Mouse (Mus musculus) fibroblast of lung, adult 2 months (primary cell): Measurements from ENCODE around the gene Cdkn2aip.

Source experiments
- DNase-seq: peaks from one replicate; pipeline ENCODE4 v3.0.0-alpha.2; 2011; ENCODE audit warnings: low read depth

The Cdkn2aip gene

GRCm38 (mm10) chr8:47695431-47696105 lies 18.2 kb downstream of the Cdkn2aip start:
- no peak for DNase-seq

DNA sequence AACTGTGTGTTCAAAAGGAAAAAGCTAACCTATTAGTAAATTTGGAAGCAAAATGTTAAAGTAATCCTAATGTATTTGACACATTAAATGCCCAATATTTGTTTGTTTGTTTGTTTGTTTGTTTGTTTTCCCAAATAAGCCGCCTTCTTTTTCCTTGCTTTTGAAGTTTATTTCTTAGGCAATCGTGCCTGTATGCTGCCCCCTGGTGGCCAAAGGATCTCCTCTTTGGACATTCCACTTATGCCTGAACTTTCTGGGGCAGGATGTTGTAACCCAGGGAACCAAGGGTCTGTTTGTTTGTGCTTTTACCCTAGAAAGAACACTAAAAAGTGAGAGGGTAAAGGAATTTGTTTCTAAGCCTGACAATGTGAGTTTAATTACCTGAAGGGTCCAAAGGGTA lies 20.6 kb downstream of the Cdkn2aip start:
- no peak for DNase-seq

DNA sequence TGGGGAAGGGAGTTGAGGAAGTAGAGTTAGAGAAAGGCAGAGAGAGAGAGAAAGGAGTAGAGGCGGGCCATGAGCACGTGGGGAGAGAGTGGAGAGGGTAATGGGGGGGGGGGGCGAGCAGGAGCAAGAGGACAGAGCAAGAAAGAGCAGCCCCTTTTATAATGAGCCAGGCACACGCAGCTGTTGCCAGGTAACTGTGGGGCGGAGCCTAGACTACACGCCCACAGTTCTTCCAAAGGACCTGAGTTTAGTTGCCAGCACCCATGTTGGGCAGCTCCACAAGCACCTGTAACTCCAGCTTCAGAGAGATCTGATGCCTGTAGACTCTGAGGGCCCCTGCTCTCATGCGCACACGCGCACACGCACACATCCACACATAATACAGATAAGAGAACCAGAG lies 21.9 kb downstream of the Cdkn2aip start:
- no peak for DNase-seq

DNA sequence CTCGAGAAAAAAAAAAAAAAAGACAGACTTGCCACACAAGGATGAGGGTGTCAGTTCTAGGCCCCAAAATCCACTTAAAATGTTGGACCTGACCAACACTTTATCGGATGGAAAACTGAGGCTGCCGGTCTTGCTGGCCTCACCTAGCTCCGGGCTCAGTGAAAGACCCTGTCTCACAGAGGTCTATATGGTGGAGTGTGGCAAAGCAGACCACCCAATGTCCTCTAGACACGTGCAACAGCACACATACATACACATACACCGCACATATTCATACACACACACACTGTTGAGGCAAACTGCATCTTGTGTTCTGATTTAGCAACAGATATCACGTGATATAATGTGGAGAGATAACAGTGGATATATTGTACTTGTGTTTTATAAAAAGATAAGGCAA lies 22.4 kb downstream of the Cdkn2aip start:
- DNase-seq = no peak

DNA sequence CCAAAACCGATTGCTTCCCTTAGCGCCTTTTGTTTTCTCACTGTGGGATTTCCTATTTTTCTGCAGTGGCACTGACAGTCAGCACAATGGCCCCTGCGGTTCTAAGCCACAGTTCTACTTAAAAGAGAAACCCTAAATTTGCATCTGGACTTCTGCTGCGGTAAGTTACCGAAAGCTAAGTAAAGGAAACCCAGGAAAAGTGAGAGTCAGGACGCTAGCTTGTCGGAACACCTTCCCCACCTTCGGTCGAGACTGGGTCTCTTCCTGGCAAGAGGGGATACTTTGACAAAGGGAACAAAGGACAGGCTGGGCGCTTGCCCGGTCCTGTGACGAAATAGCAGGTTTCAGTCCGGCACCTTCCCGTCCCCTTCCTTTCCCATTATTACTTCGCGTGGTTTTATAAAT lies 23.1 kb downstream of the Cdkn2aip start:
- no peak for DNase-seq

GRCm38 (mm10) chr8:47689704-47690326 lies 23.9 kb downstream of the Cdkn2aip start:
- DNase-seq = no peak

- no peak for DNase-seq
Measured at GRCm38 (mm10) chr8:47684441-47684840, 29.3 kb downstream of the Cdkn2aip start.

GRCm38 (mm10) chr8:47683994-47684393 lies 29.7 kb downstream of the Cdkn2aip start:
- DNase-seq = no peak

DNA sequence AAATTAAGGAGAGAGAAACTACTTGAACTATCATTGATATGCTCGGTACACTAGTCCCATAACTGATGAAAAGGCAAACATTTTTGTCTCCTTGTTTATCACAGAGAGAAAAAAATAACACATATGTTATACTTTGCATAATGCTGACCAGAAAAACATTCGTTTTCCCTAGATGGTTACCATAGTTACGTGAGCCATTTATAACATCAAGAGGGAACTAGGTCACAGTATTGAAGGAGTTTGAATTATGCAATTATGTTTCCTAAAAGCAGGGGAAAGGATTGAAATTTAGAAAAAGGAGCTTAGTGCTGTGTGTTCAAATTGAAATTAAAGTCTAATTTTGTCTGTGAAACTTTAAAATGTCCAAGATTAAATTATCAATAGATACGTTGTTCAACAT lies 33.4 kb downstream of the Cdkn2aip start:
- DNase-seq = no peak

GRCm38 (mm10) chr8:47679603-47680002 lies 34.1 kb downstream of the Cdkn2aip start:
- DNase-seq = no peak

GRCm38 (mm10) chr8:47676631-47677030 lies 37.1 kb downstream of the Cdkn2aip start:
- DNase-seq = no peak

DNA sequence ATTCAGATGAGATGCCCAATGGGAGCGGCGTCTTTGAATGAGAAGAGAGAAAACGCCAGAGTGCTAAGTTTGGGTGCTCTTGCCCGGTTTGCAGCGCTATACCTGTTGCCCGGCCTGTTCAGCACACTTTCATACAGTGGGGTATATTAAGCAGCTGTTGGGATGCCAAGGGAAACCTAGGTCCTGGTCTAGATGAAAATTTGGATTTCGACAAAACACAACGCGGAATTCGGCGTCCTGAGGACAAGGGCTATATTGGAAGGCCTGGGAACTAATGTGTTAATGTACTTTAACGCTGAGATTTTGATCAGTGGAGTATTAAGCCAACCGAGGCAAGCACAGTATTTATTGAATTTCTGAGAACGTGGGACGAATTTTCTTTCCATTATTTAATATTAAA lies 37.5 kb downstream of the Cdkn2aip start:
- DNase-seq = no peak

DNA sequence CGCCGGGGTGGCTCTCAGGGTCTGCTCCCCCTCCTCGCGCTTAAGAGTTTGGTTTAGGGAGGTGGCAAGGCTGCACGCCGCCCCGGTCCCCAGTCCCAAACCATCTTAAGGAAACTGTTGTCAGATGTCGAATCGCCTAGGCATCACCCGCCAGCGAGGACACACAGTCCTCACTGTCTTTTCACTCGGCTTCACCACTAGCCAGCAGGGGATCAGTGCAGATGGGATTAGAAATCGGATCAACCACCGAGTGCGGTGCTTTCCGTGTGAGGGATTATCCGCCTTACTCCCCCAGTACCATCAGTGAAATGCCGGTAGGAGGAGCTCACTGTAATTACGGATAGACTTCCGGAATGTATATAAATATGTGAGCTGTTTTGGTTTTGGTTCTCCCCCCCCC lies 37.9 kb downstream of the Cdkn2aip start:
- no peak for DNase-seq

- peak; percentile 98 for DNase-seq
Measured at GRCm38 (mm10) chr8:47674777-47675710, 38.7 kb downstream of the Cdkn2aip start, which contains the start of gene Ing2. Gene Ing2, minus strand, starts transcription at chr8:47675556.

GRCm38 (mm10) chr8:47674140-47674776 lies 39.5 kb downstream of the Cdkn2aip start:
- DNase-seq = no peak

DNA sequence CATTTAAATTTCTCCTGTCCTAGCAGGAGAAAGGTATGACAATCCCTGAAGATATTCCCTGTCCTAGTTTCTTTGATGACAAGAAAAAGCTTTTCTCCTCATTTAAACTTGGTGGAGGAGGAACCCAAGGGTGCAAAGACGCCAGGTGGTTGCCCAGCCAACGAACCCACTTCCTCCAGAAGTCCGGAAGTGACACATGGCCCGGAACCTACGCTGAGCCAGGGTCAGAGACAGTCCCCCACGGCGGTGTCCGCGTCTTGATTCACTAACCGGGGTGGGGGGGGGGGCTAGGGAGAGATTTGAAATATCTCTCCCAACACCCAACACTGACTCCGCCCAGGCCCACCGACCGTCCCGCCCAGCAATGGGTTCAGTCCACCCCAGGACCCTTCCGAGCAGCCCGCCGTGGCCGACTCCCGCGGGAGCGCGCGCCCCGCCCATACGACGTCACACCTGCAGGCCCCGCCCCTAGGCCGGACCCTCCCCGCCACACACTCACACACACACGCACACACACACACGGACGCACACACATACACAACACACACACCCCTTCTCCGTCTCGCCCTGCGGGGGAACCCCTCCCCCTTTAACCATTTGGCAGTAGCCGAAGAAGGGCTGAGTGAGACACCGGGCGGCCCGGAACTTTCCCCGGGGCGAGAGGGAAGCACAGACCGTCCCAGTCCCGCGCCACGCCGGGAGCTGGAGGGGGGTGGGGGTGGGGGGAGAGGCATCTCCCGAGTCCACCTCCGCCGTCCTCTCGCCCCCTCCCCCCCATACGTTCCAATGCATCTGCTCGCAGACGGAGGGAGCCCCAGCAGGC lies 40.2 kb downstream of the Cdkn2aip start:
- DNase-seq = peak; percentile 28

DNA sequence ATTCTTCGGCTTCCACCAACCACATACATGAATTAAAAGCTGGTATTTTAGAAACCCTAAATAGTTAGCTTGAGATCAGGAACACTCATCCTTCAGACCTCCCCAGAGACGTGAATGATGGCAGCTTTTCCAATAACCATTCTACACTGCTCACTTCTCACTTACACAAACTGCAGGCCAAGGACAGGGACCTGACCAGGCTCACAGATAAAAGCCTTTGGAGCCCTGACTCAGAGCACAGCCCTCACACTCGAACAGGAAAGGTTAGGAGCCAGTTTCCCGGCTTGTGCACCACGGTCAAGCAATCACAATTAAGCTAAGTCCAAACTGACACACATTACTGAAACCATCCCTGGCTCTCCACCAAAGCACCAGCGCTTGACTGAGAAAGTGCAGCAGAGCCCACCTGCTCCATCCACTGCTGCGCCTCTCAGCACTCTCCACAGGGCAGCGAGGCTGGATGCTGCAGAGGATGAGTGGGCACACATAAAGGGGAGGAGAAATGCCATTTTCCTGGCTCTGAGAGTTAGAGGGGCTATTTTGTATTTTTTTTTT lies 49.4 kb downstream of the Cdkn2aip start:
- no peak for DNase-seq

DNA sequence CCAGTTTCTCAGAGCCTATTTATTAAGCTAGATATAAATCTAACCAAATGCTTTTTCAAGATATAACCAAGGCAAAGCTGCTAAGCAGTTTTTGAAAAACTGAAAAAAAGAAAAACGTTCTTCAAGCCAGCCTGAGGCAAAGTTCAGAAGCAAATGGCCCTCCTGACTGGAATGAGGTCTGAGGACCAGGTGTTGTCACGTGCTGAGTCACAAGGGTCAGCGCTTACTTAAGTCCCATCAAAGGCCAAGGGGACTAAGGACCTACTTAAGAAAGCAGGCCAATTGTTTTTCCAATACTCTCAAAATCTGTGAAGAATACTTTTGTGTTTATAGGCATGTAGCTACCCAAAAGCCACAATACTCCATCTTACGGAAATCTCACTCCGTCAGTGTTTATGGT lies 50.5 kb downstream of the Cdkn2aip start:
- no peak for DNase-seq

DNA sequence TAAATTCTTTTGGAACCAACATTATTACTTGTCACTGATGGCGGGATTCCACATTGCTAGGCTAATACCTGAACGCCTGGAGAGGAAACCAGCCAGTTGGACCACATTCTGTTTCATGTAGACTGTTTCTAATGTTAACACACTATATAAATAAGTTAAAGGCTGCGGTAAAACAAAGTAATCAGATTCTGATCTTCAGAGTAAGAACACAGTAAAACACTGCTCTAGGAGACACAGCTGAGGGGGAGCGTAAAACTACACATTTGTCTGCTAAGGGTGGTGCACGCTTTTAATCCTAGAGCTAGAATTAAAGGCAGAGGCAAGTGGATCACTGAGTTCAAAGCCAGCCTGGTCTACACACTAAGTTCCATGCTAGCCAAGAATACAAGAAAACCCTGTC lies 51.0 kb downstream of the Cdkn2aip start:
- DNase-seq = no peak

- no peak for DNase-seq
Measured at GRCm38 (mm10) chr8:47660394-47660793, 53.3 kb downstream of the Cdkn2aip start.

GRCm38 (mm10) chr8:47659463-47659862 lies 54.3 kb downstream of the Cdkn2aip start:
- no peak for DNase-seq
